Mouse (Mus musculus): ENCODE measurements around the gene Ylpm1. TPM values are rescaled to one million over a fixed set of nuclear protein-coding genes. Genes with fewer than 3 reads are reported as not detected.

The Ylpm1 gene
- polyA plus RNA-seq, 1 experiment from 2014 or later, result 26.2 TPM

- peak within 1 kb of the TSS; percentile 85 for H3K4me3 ChIP-seq
- peak within 1 kb of the TSS; percentile 80 for H3K4me2 ChIP-seq
- no peaks in the 10 kb centered on the region for H3K27me3 ChIP-seq
- H3K36me3 ChIP-seq, result peaks cover 21% of the 10 kb centered on the region
- H3K27ac ChIP-seq, result peak within 1 kb of the TSS; percentile 47; the same call in 1 of the 2 replicates
- H3K9me3 ChIP-seq, result no peaks in the 10 kb centered on the region
- peaks cover 19% of the 10 kb centered on the region for H3K4me1 ChIP-seq
- H3K9ac ChIP-seq, result peak within 1 kb of the TSS; percentile 62
- WGBS, result under 1% methylated on average over 42 of the region's 42 CpGs
- ATAC-seq (ENCODE audit: insufficient number of reproducible peaks, low FRiP score, low TSS enrichment, low read depth), result no peak
Measured at GRCm38 (mm10) chr12:84970428-84971096, 25.6 kb upstream of the Ylpm1 start, which contains the start of the genes Fcf1 and Arel1. Gene Fcf1, plus strand, starts transcription at chr12:84970897. Gene Arel1, minus strand, starts transcription at chr12:84970900.

- H3K36me3 ChIP-seq, result peaks cover 87% of the 10 kb centered on the region
- H3K9me3 ChIP-seq, result no peaks in the 10 kb centered on the region
- no peak for ATAC-seq (ENCODE audit: insufficient number of reproducible peaks, low FRiP score, low TSS enrichment, low read depth)
- H3K4me1 ChIP-seq, result no peaks in the 10 kb centered on the region
- H3K4me3 ChIP-seq, result no peak overlapping the region
- no peaks in the 10 kb centered on the region for H3K27me3 ChIP-seq
- no peak overlapping the region for H3K9ac ChIP-seq
- no peak overlapping the region for H3K4me2 ChIP-seq
- H3K27ac ChIP-seq, result no peak overlapping the region
- WGBS, result 85% methylated on average over 2 of the region's 2 CpGs
Measured at GRCm38 (mm10) chr12:84979264-84979862, 16.8 kb upstream of the Ylpm1 start.

- H3K4me3 ChIP-seq, result no peak overlapping the region
- peaks cover 7% of the 10 kb centered on the region; the same call in 1 of the 2 replicates for H3K36me3 ChIP-seq
- WGBS, result 51% methylated on average over 4 of the region's 4 CpGs
- no peaks in the 10 kb centered on the region for H3K4me1 ChIP-seq
- ATAC-seq (ENCODE audit: insufficient number of reproducible peaks, low FRiP score, low TSS enrichment, low read depth), result no peak
- no peak overlapping the region for H3K27ac ChIP-seq
- H3K4me2 ChIP-seq, result no peak overlapping the region
- H3K9ac ChIP-seq, result no peak overlapping the region
- no peaks in the 10 kb centered on the region for H3K9me3 ChIP-seq
- H3K27me3 ChIP-seq, result no peaks in the 10 kb centered on the region
Measured at GRCm38 (mm10) chr12:84989456-84989855, 6.7 kb upstream of the Ylpm1 start.

GRCm38 (mm10) chr12:84995112-84995761, 884 bp upstream of the Ylpm1 start:
- no peak for ATAC-seq (ENCODE audit: insufficient number of reproducible peaks, low FRiP score, low TSS enrichment, low read depth)
- H3K9ac ChIP-seq, result no peak overlapping the region
- H3K27ac ChIP-seq, result peak overlapping the region; percentile 33; the same call in 1 of the 2 replicates
- no peaks in the 10 kb centered on the region for H3K36me3 ChIP-seq
- H3K4me1 ChIP-seq, result peaks cover 20% of the 10 kb centered on the region
- 87% methylated on average over 8 of the region's 9 CpGs for WGBS
- no peaks in the 10 kb centered on the region for H3K27me3 ChIP-seq
- H3K9me3 ChIP-seq, result no peaks in the 10 kb centered on the region
- peak overlapping the region; percentile 96; the same call in 1 of the 2 replicates for H3K4me3 ChIP-seq
- H3K4me2 ChIP-seq, result peak overlapping the region; percentile 17; the same call in 1 of the 2 replicates

GRCm38 (mm10) chr12:84996501-84997398, 629 bp downstream of the Ylpm1 start:
- peak; percentile 23; the same call in 1 of the 2 replicates for ATAC-seq (ENCODE audit: insufficient number of reproducible peaks, low FRiP score, low TSS enrichment, low read depth)

GRCm38 (mm10) chr12:84999053-84999452, 2.9 kb downstream of the Ylpm1 start:
- no peaks in the 10 kb centered on the region for H3K9me3 ChIP-seq
- H3K9ac ChIP-seq, result no peak overlapping the region
- no peaks in the 10 kb centered on the region for H3K27me3 ChIP-seq
- H3K27ac ChIP-seq, result no peak overlapping the region
- 0 out of 2 replicates have a peak overlapping the region, but pooled peaks have one; percentile 83 for H3K4me2 ChIP-seq
- 0 out of 2 replicates have a peak overlapping the region, but pooled peaks have one; percentile 96 for H3K4me3 ChIP-seq
- no peaks in the 10 kb centered on the region for H3K36me3 ChIP-seq
- ATAC-seq (ENCODE audit: insufficient number of reproducible peaks, low FRiP score, low TSS enrichment, low read depth), result no peak
- H3K4me1 ChIP-seq, result peaks cover 20% of the 10 kb centered on the region

More at GRCm38 (mm10) chr12:84996501-84997398, 629 bp downstream of the Ylpm1 start:
- peak overlapping the region; percentile 90 for H3K27ac ChIP-seq
- H3K4me2 ChIP-seq, result peak overlapping the region; percentile 83
- H3K4me3 ChIP-seq, result peak overlapping the region; percentile 96
- peaks cover 20% of the 10 kb centered on the region for H3K4me1 ChIP-seq
- no peaks in the 10 kb centered on the region for H3K36me3 ChIP-seq
- H3K9ac ChIP-seq, result peak overlapping the region; percentile 91
- H3K9me3 ChIP-seq, result no peaks in the 10 kb centered on the region
- no peaks in the 10 kb centered on the region for H3K27me3 ChIP-seq
- under 1% methylated on average over 43 of the region's 44 CpGs for WGBS

GRCm38 (mm10) chr12:85006206-85006605, 10.1 kb downstream of the Ylpm1 start:
- 0 out of 2 replicates have a peak, but pooled peaks cover 5% of the 10 kb centered on the region for H3K36me3 ChIP-seq
- 88% methylated on average over 1 of the region's 1 CpGs for WGBS
- H3K9ac ChIP-seq, result no peak overlapping the region
- no peak overlapping the region for H3K27ac ChIP-seq
- H3K4me1 ChIP-seq, result no peaks in the 10 kb centered on the region
- no peaks in the 10 kb centered on the region for H3K27me3 ChIP-seq
- no peak for ATAC-seq (ENCODE audit: insufficient number of reproducible peaks, low FRiP score, low TSS enrichment, low read depth)
- no peaks in the 10 kb centered on the region for H3K9me3 ChIP-seq
- no peak overlapping the region for H3K4me2 ChIP-seq
- H3K4me3 ChIP-seq, result no peak overlapping the region

GRCm38 (mm10) chr12:85007021-85007420, 10.9 kb downstream of the Ylpm1 start:
- no peaks in the 10 kb centered on the region for H3K9me3 ChIP-seq
- no peak for ATAC-seq (ENCODE audit: insufficient number of reproducible peaks, low FRiP score, low TSS enrichment, low read depth)
- H3K4me2 ChIP-seq, result no peak overlapping the region
- 0 out of 2 replicates have a peak, but pooled peaks cover 5% of the 10 kb centered on the region for H3K36me3 ChIP-seq
- H3K9ac ChIP-seq, result no peak overlapping the region
- H3K27ac ChIP-seq, result no peak overlapping the region
- H3K4me3 ChIP-seq, result no peak overlapping the region
- no peaks in the 10 kb centered on the region for H3K4me1 ChIP-seq
- no peaks in the 10 kb centered on the region for H3K27me3 ChIP-seq

- Histone ChIP-seq H3K27me3 (no peaks in the 10 kb centered on the region), H3K9ac (no peak overlapping the region), H3K9me3 (no peaks in the 10 kb centered on the region), H3K4me1 (no peaks in the 10 kb centered on the region), H3K4me2 (no peak overlapping the region), H3K27ac (no peak overlapping the region), H3K4me3 (no peak overlapping the region), H3K36me3 (peaks cover 26% of the 10 kb centered on the region)
- WGBS, result 82% methylated on average over 1 of the region's 1 CpGs
- no peak for ATAC-seq (ENCODE audit: insufficient number of reproducible peaks, low FRiP score, low TSS enrichment, low read depth)
Measured at GRCm38 (mm10) chr12:85009776-85010175, 13.7 kb downstream of the Ylpm1 start.

- WGBS, result 85% methylated on average over 2 of the region's 2 CpGs
- H3K4me3 ChIP-seq, result no peak overlapping the region
- no peaks in the 10 kb centered on the region for H3K4me1 ChIP-seq
- ATAC-seq (ENCODE audit: insufficient number of reproducible peaks, low FRiP score, low TSS enrichment, low read depth), result no peak
- no peaks in the 10 kb centered on the region for H3K9me3 ChIP-seq
- H3K27me3 ChIP-seq, result no peaks in the 10 kb centered on the region
- H3K27ac ChIP-seq, result no peak overlapping the region
- H3K4me2 ChIP-seq, result no peak overlapping the region
- peaks cover 28% of the 10 kb centered on the region for H3K36me3 ChIP-seq
- H3K9ac ChIP-seq, result no peak overlapping the region
Measured at GRCm38 (mm10) chr12:85010541-85010940, 14.4 kb downstream of the Ylpm1 start.

- H3K36me3 ChIP-seq, result peaks cover 36% of the 10 kb centered on the region
- no peak overlapping the region for H3K27ac ChIP-seq
- no peaks in the 10 kb centered on the region for H3K4me1 ChIP-seq
- no peak overlapping the region for H3K9ac ChIP-seq
- no peaks in the 10 kb centered on the region for H3K9me3 ChIP-seq
- H3K4me2 ChIP-seq, result no peak overlapping the region
- no peak for ATAC-seq (ENCODE audit: insufficient number of reproducible peaks, low FRiP score, low TSS enrichment, low read depth)
- no peaks in the 10 kb centered on the region for H3K27me3 ChIP-seq
- 91% methylated on average over 2 of the region's 2 CpGs for WGBS
- H3K4me3 ChIP-seq, result no peak overlapping the region
Measured at GRCm38 (mm10) chr12:85012185-85012584, 16.1 kb downstream of the Ylpm1 start.
